Mouse (Mus musculus) heart, embryonic 11.5 days (tissue): Measurements from ENCODE around the gene Ano2. TPM values are rescaled to one million over a fixed set of nuclear protein-coding genes. Genes with fewer than 3 reads are reported as not detected.

Experiments used
- ATAC-seq: fragments of 200-750 bp; cut with Nextera tagmentation; replicated peaks from 2 replicates; pipeline ENCODE4 v1.8.0; 2017; ENCODE audit warnings: moderate library complexity; ENCODE audit not compliant: insufficient number of reproducible peaks, low FRiP score, low TSS enrichment
- H3K27ac ChIP-seq: fragments of 300-500 bp; sonication (generic); 2 replicates; pipeline ENCODE4 v1.5.1; 2014; ENCODE audit warnings: mild to moderate bottlenecking, low read depth, low read length
- H3K27me3 ChIP-seq: fragments of 300-500 bp; sonication (generic); 2 replicates; pipeline ENCODE4 v1.6.1; 2014; ENCODE audit warnings: mild to moderate bottlenecking, low read length, mixed read lengths; ENCODE audit not compliant: control insufficient read depth, insufficient read depth
- H3K36me3 ChIP-seq: fragments of 300-500 bp; sonication (generic); 2 replicates; pipeline ENCODE4 v1.6.1; 2014; ENCODE audit warnings: mild to moderate bottlenecking, low read length, moderate library complexity, mixed read lengths; ENCODE audit not compliant: control insufficient read depth, insufficient read depth
- H3K4me1 ChIP-seq: fragments of 300-500 bp; sonication (generic); 2 replicates; pipeline ENCODE4 v1.6.1; 2014; ENCODE audit warnings: low read length; ENCODE audit not compliant: control insufficient read depth, insufficient read depth
- H3K4me2 ChIP-seq: fragments of 300-500 bp; sonication (generic); 2 replicates; pipeline ENCODE4 v1.6.1; 2014; ENCODE audit warnings: mild to moderate bottlenecking, moderate library complexity
- H3K4me3 ChIP-seq: fragments of 300-500 bp; sonication (generic); 2 replicates; pipeline ENCODE4 v1.5.1; 2014; ENCODE audit warnings: low read depth, low read length
- H3K9ac ChIP-seq: fragments of 300-500 bp; sonication (generic); 2 replicates; pipeline ENCODE4 v1.6.1; 2014; ENCODE audit warnings: mild to moderate bottlenecking, low read depth, low read length, moderate library complexity
- H3K9me3 ChIP-seq: fragments of 300-500 bp; sonication (generic); replicated peaks from 2 replicates; pipeline ENCODE4 v1.6.1; 2016; ENCODE audit warnings: low read length; ENCODE audit not compliant: control insufficient read depth
- WGBS: fragments of 180-500 bp; shearing (Covaris S2); extraction: QIAGEN DNeasy Blood & Tissue Kit; methylation state at CpG from one replicate; pipeline ENCODE4 v1.1.7; 2014; ENCODE audit not compliant: insufficient replicate concordance; 5-methylcytosine and 5-hydroxymethylcytosine counted together
- polyA plus RNA-seq: library from polyadenylated mRNA; unstranded; fragments of >200 nt; fragmentation: Nextera tagmentation; extraction: Ambion mirVana; gene quantifications from 2 replicates; pipeline ENCODE4 v1.2.1, GENCODE M21; 2014

Gene Ano2
- polyA plus RNA-seq, 1 experiment from 2014 or later, result 0.86 TPM

GRCm38 (mm10) chr6:125661106-125661877, 28.9 kb upstream of the Ano2 start:
- Histone ChIP-seq H3K4me3 (no peak overlapping the region), H3K4me1 (no peaks in the 10 kb centered on the region), H3K4me2 (no peak overlapping the region), H3K27me3 (0 out of 2 replicates have a peak, but pooled peaks cover 2% of the 10 kb centered on the region), H3K9ac (no peak overlapping the region), H3K9me3 (no peaks in the 10 kb centered on the region), H3K36me3 (no peaks in the 10 kb centered on the region), H3K27ac (no peak overlapping the region)
- 42% methylated on average over 14 of the region's 14 CpGs for WGBS
- no peak for ATAC-seq

GRCm38 (mm10) chr6:125663906-125664305, 26.3 kb upstream of the Ano2 start:
- WGBS, result 80% methylated on average over 2 of the region's 2 CpGs
- H3K4me2 ChIP-seq, result no peak overlapping the region
- H3K4me3 ChIP-seq, result no peak overlapping the region
- H3K36me3 ChIP-seq, result no peaks in the 10 kb centered on the region
- no peaks in the 10 kb centered on the region for H3K4me1 ChIP-seq
- H3K9ac ChIP-seq, result no peak overlapping the region
- H3K27me3 ChIP-seq, result no peaks in the 10 kb centered on the region
- H3K9me3 ChIP-seq, result no peaks in the 10 kb centered on the region
- no peak overlapping the region for H3K27ac ChIP-seq
- no peak for ATAC-seq

DNA sequence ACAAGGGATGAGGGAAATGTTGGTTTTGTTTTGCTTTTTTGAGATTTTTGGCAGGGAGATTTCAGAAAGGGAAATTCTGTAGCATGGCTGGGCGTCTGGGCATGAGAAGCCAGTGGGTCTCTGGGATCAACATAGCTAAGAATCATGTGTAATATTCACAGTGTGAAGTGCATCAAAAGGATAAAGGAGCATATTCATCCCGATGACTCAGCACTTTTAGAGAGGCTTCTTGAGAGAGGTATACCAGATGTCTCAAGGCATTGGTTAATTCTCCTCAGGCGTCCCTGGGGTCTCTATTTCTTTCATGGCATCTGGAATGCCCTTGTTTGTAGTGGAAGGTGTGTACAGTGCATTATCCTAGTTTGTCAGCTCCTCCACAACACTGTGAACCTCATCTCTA, 18.4 kb upstream of the Ano2 start:
- H3K9ac ChIP-seq, result no peak overlapping the region
- H3K27me3 ChIP-seq, result no peaks in the 10 kb centered on the region
- no peaks in the 10 kb centered on the region for H3K4me1 ChIP-seq
- H3K36me3 ChIP-seq, result no peaks in the 10 kb centered on the region
- H3K4me3 ChIP-seq, result no peak overlapping the region
- WGBS, result 74% methylated on average over 3 of the region's 3 CpGs
- no peak overlapping the region for H3K4me2 ChIP-seq
- H3K9me3 ChIP-seq, result no peaks in the 10 kb centered on the region
- H3K27ac ChIP-seq, result no peak overlapping the region
- ATAC-seq, result no peak

- H3K4me3 ChIP-seq, result no peak overlapping the region
- no peak for ATAC-seq
- H3K9ac ChIP-seq, result no peak overlapping the region
- WGBS, result 78% methylated on average over 1 of the region's 1 CpGs
- H3K27me3 ChIP-seq, result no peaks in the 10 kb centered on the region
- H3K27ac ChIP-seq, result no peak overlapping the region
- H3K36me3 ChIP-seq, result no peaks in the 10 kb centered on the region
- H3K4me2 ChIP-seq, result no peak overlapping the region
- H3K4me1 ChIP-seq, result no peaks in the 10 kb centered on the region
- H3K9me3 ChIP-seq, result no peaks in the 10 kb centered on the region
These were observed 11.7 kb upstream of the Ano2 start for GRCm38 (mm10) chr6:125678492-125678891.

DNA sequence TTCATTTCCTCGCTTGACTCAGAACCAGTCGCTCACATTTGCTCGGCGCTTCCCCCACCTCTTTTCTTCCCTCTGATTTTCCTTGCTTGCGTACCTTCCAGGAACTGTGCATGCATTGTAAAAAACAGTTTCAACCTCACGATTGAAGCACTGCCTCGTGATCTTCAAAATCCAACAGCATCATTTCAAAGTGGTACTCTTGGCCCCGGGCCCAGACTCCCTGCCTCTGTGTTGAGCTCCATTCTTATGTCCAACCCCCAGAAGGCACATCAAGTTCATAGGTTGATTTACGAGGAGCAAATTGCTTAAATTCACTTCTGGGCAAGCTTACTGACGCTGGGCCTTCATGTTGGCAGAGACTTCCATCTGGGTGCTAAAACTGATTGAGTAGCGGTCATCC, 9.6 kb upstream of the Ano2 start:
- H3K4me3 ChIP-seq, result no peak overlapping the region
- H3K9me3 ChIP-seq, result no peaks in the 10 kb centered on the region
- H3K27me3 ChIP-seq, result no peaks in the 10 kb centered on the region
- no peak for ATAC-seq
- H3K27ac ChIP-seq, result no peak overlapping the region
- 79% methylated on average over 11 of the region's 11 CpGs for WGBS
- no peaks in the 10 kb centered on the region for H3K36me3 ChIP-seq
- H3K4me1 ChIP-seq, result no peaks in the 10 kb centered on the region
- no peak overlapping the region for H3K9ac ChIP-seq
- H3K4me2 ChIP-seq, result no peak overlapping the region

- Histone ChIP-seq H3K9me3 (no peaks in the 10 kb centered on the region), H3K9ac (no peak overlapping the region), H3K36me3 (no peaks in the 10 kb centered on the region), H3K27me3 (no peaks in the 10 kb centered on the region), H3K4me1 (peaks cover 3% of the 10 kb centered on the region), H3K4me2 (no peak overlapping the region), H3K4me3 (no peak overlapping the region), H3K27ac (no peak overlapping the region)
- no peak for ATAC-seq
These were observed 4.8 kb upstream of the Ano2 start for GRCm38 (mm10) chr6:125685420-125685819.

- Histone ChIP-seq H3K27me3 (no peaks in the 10 kb centered on the region), H3K27ac (no peak overlapping the region), H3K4me2 (no peak overlapping the region), H3K9me3 (no peaks in the 10 kb centered on the region), H3K9ac (no peak overlapping the region), H3K36me3 (no peaks in the 10 kb centered on the region), H3K4me3 (no peak overlapping the region), H3K4me1 (peaks cover 3% of the 10 kb centered on the region)
- no peak for ATAC-seq
- WGBS, result 52% methylated on average over 1 of the region's 1 CpGs
These were observed 2.2 kb upstream of the Ano2 start for GRCm38 (mm10) chr6:125687986-125688385.

DNA sequence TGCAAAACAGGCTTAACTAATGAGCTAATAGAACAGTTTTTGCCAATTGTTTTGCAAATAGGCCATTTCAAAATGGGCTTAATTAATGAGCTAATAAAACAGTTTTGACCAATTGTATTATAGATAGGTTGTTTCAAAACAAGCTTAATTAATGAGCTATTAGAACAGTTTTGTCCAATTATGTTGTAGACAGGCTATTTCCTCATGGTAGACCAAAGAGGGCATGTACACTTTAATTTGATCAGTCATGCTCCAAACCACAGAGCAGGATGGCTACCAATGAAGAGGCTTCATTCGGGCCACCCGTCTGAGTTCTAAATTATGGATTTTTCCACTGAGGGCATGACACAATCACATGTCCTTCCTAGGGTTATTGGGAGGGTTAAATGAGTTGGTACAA, 10.9 kb downstream of the Ano2 start:
- Histone ChIP-seq H3K27me3 (no peaks in the 10 kb centered on the region), H3K9me3 (no peaks in the 10 kb centered on the region), H3K4me1 (no peaks in the 10 kb centered on the region), H3K4me2 (no peak overlapping the region), H3K9ac (no peak overlapping the region), H3K27ac (no peak overlapping the region), H3K36me3 (no peaks in the 10 kb centered on the region), H3K4me3 (no peak overlapping the region)
- WGBS, result 80% methylated on average over 2 of the region's 2 CpGs
- ATAC-seq, result no peak

DNA sequence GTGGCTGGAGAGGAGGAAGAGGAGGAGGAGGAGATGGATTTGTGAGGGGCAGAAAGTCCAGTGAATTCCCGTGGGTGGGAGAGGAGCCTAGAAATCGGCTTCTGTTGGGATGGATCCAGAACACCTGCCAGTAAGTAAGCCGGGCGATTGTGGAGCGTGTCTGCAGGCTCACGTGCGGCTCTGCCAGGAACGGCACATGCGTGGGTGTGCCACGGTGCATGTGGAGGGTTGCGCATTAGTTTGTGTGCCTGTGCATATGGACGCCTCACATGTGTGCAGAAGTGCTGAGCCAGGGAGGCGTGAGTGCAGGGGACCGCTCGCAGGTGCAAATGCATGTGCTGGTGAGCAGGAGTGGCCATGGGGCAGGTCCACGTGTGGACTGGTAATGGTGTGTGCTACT, 21.0 kb downstream of the Ano2 start:
- ATAC-seq, result no peak
- Histone ChIP-seq H3K27me3 (no peaks in the 10 kb centered on the region), H3K4me3 (no peak overlapping the region), H3K36me3 (no peaks in the 10 kb centered on the region), H3K27ac (no peak overlapping the region), H3K4me2 (no peak overlapping the region), H3K9me3 (no peaks in the 10 kb centered on the region), H3K4me1 (no peaks in the 10 kb centered on the region), H3K9ac (no peak overlapping the region)
- whole genome bisulfite sequencing, result 81% methylated on average over 16 of the region's 16 CpGs
